Mouse (Mus musculus) hindbrain, embryonic 14.5 days (tissue): ENCODE measurements around the gene Ssbp3. TPM values are rescaled to one million over a fixed set of nuclear protein-coding genes. Genes with fewer than 3 reads are reported as not detected.

Source experiments
- ATAC-seq: fragments of 200-750 bp; cut with Nextera tagmentation; 2 replicates; pipeline ENCODE4 v1.8.0; 2017; ENCODE audit warnings: moderate number of reproducible peaks, mild to moderate bottlenecking, moderate TSS enrichment, moderate library complexity; ENCODE audit not compliant: low FRiP score
- DNase-seq: peaks from one replicate; pipeline ENCODE4 v3.0.0-alpha.2; 2015; ENCODE audit warnings: low spot score
- H3K27ac ChIP-seq: fragments of 300-500 bp; sonication (generic); 2 replicates; pipeline ENCODE4 v1.5.1; 2014; ENCODE audit warnings: mild to moderate bottlenecking, moderate library complexity
- H3K27me3 ChIP-seq: fragments of 300-500 bp; sonication (generic); 2 replicates; pipeline ENCODE4 v1.6.1; 2014; ENCODE audit warnings: mild to moderate bottlenecking, low read length, mixed read lengths; ENCODE audit not compliant: control insufficient read depth, insufficient read depth
- H3K36me3 ChIP-seq: fragments of 300-500 bp; sonication (generic); replicated peaks from 2 replicates; pipeline ENCODE4 v1.6.1; 2014; ENCODE audit not compliant: control insufficient read depth, insufficient read depth
- H3K4me1 ChIP-seq: fragments of 300-500 bp; sonication (generic); replicated peaks from 2 replicates; pipeline ENCODE4 v1.6.1; 2014; ENCODE audit warnings: antibody characterized with exemption, low read length, mixed read lengths; ENCODE audit not compliant: control insufficient read depth, insufficient read depth
- H3K4me2 ChIP-seq: fragments of 300-500 bp; sonication (generic); replicated peaks from 2 replicates; pipeline ENCODE4 v1.6.1; 2014; ENCODE audit warnings: mild to moderate bottlenecking, moderate library complexity
- H3K4me3 ChIP-seq: fragments of 300-500 bp; sonication (generic); replicated peaks from 2 replicates; pipeline ENCODE4 v1.5.1; 2014; ENCODE audit warnings: mild to moderate bottlenecking, low read length
- H3K9ac ChIP-seq: fragments of 300-500 bp; sonication (generic); 2 replicates; pipeline ENCODE4 v1.6.1; 2014
- H3K9me3 ChIP-seq: fragments of 300-500 bp; sonication (generic); 2 replicates; pipeline ENCODE4 v1.6.1; 2016; ENCODE audit warnings: low read length; ENCODE audit not compliant: control insufficient read depth
- WGBS: fragments of 180-500 bp; shearing (Covaris S2); extraction: QIAGEN DNeasy Blood & Tissue Kit; methylation state at CpG from one replicate; pipeline ENCODE4 v1.1.7; 2014; 5-methylcytosine and 5-hydroxymethylcytosine counted together
- polyA plus RNA-seq: library from polyadenylated mRNA; unstranded; fragments of >200 nt; fragmentation: Nextera tagmentation; extraction: Ambion mirVana; gene quantifications from 2 replicates; pipeline ENCODE4 v1.2.1, GENCODE M21; 2014

Gene Ssbp3
- polyA plus RNA-seq, 1 experiment from 2014 or later = 100 TPM

GRCm38 (mm10) chr4:107004346-107004745 lies 93.8 kb downstream of the Ssbp3 start:
- no peaks in the 10 kb centered on the region for H3K9me3 ChIP-seq
- H3K4me1 ChIP-seq = peaks cover 38% of the 10 kb centered on the region
- no peak for DNase-seq
- WGBS = 74% methylated on average over 3 of the region's 3 CpGs
- no peaks in the 10 kb centered on the region for H3K36me3 ChIP-seq
- no peak overlapping the region for H3K9ac ChIP-seq
- no peak overlapping the region for H3K4me2 ChIP-seq
- ATAC-seq = no peak
- H3K4me3 ChIP-seq = no peak overlapping the region
- H3K27me3 ChIP-seq = no peaks in the 10 kb centered on the region
- no peak overlapping the region for H3K27ac ChIP-seq

- Histone ChIP-seq H3K4me3 (no peak overlapping the region), H3K9me3 (no peaks in the 10 kb centered on the region), H3K4me1 (peaks cover 30% of the 10 kb centered on the region), H3K36me3 (peaks cover 3% of the 10 kb centered on the region; the same call in 1 of the 2 replicates), H3K27me3 (no peaks in the 10 kb centered on the region), H3K4me2 (no peak overlapping the region), H3K27ac (0 out of 2 replicates have a peak overlapping the region, but pooled peaks have one; percentile 49), H3K9ac (no peak overlapping the region)
- DNase-seq (no peak), ATAC-seq (no peak)
- WGBS = 83% methylated on average over 5 of the region's 5 CpGs
Measured at GRCm38 (mm10) chr4:107005166-107005565, 94.7 kb downstream of the Ssbp3 start.

- no peaks in the 10 kb centered on the region for H3K9me3 ChIP-seq
- no peak overlapping the region for H3K9ac ChIP-seq
- no peak for DNase-seq
- no peaks in the 10 kb centered on the region for H3K27me3 ChIP-seq
- no peak overlapping the region for H3K4me2 ChIP-seq
- peaks cover 9% of the 10 kb centered on the region; the same call in 1 of the 2 replicates for H3K36me3 ChIP-seq
- H3K4me3 ChIP-seq = no peak overlapping the region
- H3K4me1 ChIP-seq = peaks cover 20% of the 10 kb centered on the region
- ATAC-seq = no peak
- 83% methylated on average over 4 of the region's 4 CpGs for WGBS
- H3K27ac ChIP-seq = no peak overlapping the region
Measured at GRCm38 (mm10) chr4:107006229-107006628, 95.7 kb downstream of the Ssbp3 start.

GRCm38 (mm10) chr4:107006807-107007206 lies 96.3 kb downstream of the Ssbp3 start:
- Histone ChIP-seq H3K36me3 (peaks cover 9% of the 10 kb centered on the region; the same call in 1 of the 2 replicates), H3K27ac (no peak overlapping the region)
- WGBS = 95% methylated on average over 6 of the region's 6 CpGs

GRCm38 (mm10) chr4:107007359-107007758 lies 96.9 kb downstream of the Ssbp3 start:
- H3K9ac ChIP-seq = no peak overlapping the region
- H3K36me3 ChIP-seq = peaks cover 9% of the 10 kb centered on the region; the same call in 1 of the 2 replicates
- 91% methylated on average over 8 of the region's 8 CpGs for WGBS
- H3K27ac ChIP-seq = no peak overlapping the region
- no peaks in the 10 kb centered on the region for H3K27me3 ChIP-seq
- H3K4me3 ChIP-seq = no peak overlapping the region
- peaks cover 8% of the 10 kb centered on the region for H3K4me1 ChIP-seq
- DNase-seq (no peak), ATAC-seq (no peak)
- no peak overlapping the region for H3K4me2 ChIP-seq
- H3K9me3 ChIP-seq = no peaks in the 10 kb centered on the region

More at GRCm38 (mm10) chr4:107006807-107007206, 96.3 kb downstream of the Ssbp3 start:
- Histone ChIP-seq H3K4me2 (no peak overlapping the region), H3K27me3 (no peaks in the 10 kb centered on the region), H3K9ac (no peak overlapping the region), H3K9me3 (no peaks in the 10 kb centered on the region), H3K4me3 (no peak overlapping the region), H3K4me1 (peaks cover 14% of the 10 kb centered on the region)
- DNase-seq = no peak
- ATAC-seq = no peak

- no peak for ATAC-seq
- DNase-seq = no peak
- no peak overlapping the region for H3K4me2 ChIP-seq
Measured at GRCm38 (mm10) chr4:107008161-107008560, 97.7 kb downstream of the Ssbp3 start.

GRCm38 (mm10) chr4:107009548-107009947 lies 99.0 kb downstream of the Ssbp3 start:
- Histone ChIP-seq H3K27ac (no peak overlapping the region), H3K9me3 (no peaks in the 10 kb centered on the region), H3K4me2 (no peak overlapping the region), H3K4me3 (no peak overlapping the region), H3K27me3 (no peaks in the 10 kb centered on the region), H3K9ac (no peak overlapping the region), H3K36me3 (peaks cover 9% of the 10 kb centered on the region; the same call in 1 of the 2 replicates), H3K4me1 (peaks cover under 1% of the 10 kb centered on the region; the same call in 1 of the 2 replicates)
- ATAC-seq (no peak), DNase-seq (no peak)
- 87% methylated on average over 7 of the region's 7 CpGs for whole genome bisulfite sequencing

More at GRCm38 (mm10) chr4:107008161-107008560, 97.7 kb downstream of the Ssbp3 start:
- Histone ChIP-seq H3K27ac (no peak overlapping the region), H3K27me3 (no peaks in the 10 kb centered on the region), H3K4me1 (peaks cover under 1% of the 10 kb centered on the region; the same call in 1 of the 2 replicates), H3K9me3 (no peaks in the 10 kb centered on the region), H3K9ac (no peak overlapping the region), H3K4me3 (no peak overlapping the region), H3K36me3 (peaks cover 9% of the 10 kb centered on the region; the same call in 1 of the 2 replicates)
- WGBS = 96% methylated on average over 2 of the region's 2 CpGs

- Histone ChIP-seq H3K9me3 (no peaks in the 10 kb centered on the region), H3K27ac (no peak overlapping the region), H3K4me2 (no peak overlapping the region), H3K9ac (no peak overlapping the region), H3K4me3 (no peak overlapping the region), H3K36me3 (peaks cover 9% of the 10 kb centered on the region; the same call in 1 of the 2 replicates), H3K4me1 (peaks cover 20% of the 10 kb centered on the region), H3K27me3 (no peaks in the 10 kb centered on the region)
- no peak for ATAC-seq
- DNase-seq = no peak
- WGBS = 86% methylated on average over 8 of the region's 8 CpGs
Measured at GRCm38 (mm10) chr4:107011325-107012004, 101.0 kb downstream of the Ssbp3 start.

- no peak overlapping the region for H3K4me2 ChIP-seq
- no peak overlapping the region for H3K27ac ChIP-seq
- H3K4me1 ChIP-seq = peaks cover 25% of the 10 kb centered on the region
- no peaks in the 10 kb centered on the region for H3K9me3 ChIP-seq
- H3K27me3 ChIP-seq = no peaks in the 10 kb centered on the region
- no peak overlapping the region for H3K4me3 ChIP-seq
- 76% methylated on average over 13 of the region's 13 CpGs for WGBS
- H3K36me3 ChIP-seq = peaks cover 9% of the 10 kb centered on the region; the same call in 1 of the 2 replicates
- no peak for ATAC-seq
- no peak overlapping the region for H3K9ac ChIP-seq
- no peak for DNase-seq
Measured at GRCm38 (mm10) chr4:107012005-107012478, 101.5 kb downstream of the Ssbp3 start.
